8 mouse cellular contexts compared by ENCODE assay signal in genomic region chr6:17281757-17282092, GRCm38 (mm10). TPM values are rescaled to one million over a fixed set of nuclear protein-coding genes. Genes with fewer than 3 reads are reported as not detected.
A peak's percentile ranks its signal among the peaks of the same experiment; 100 is the strongest.
DNase-seq lines count a peak whose midpoint lies in the region; ATAC-seq and TF ChIP-seq lines count a peak whose summit lies in the region.

No protein-coding gene starts in this region.

- 0 out of 2 replicates have a peak, but pooled peaks have one; percentile 6 for TF ChIP-seq POLR2A in embryonic fibroblast, embryonic 13.5 days (IDR thresholded peaks at IDR 0.05; ENCODE audit: low read depth, low read length)

- TF ChIP-seq CTCF in lung, embryonic 14.5 days (IDR thresholded peaks at IDR 0.05; ENCODE audit: low read depth) = no peak
- TF ChIP-seq CTCF in embryonic fibroblast, embryonic 13.5 days (IDR thresholded peaks at IDR 0.05; ENCODE audit: borderline replicate concordance, insufficient read depth, low read length) = no peak

- H3K27ac ChIP-seq in lung, embryonic 14.5 days (ENCODE audit: low read depth) = peak overlapping the region; percentile 86
- peak overlapping the region; percentile 67 for H3K27ac ChIP-seq in embryonic fibroblast, embryonic 13.5 days (ENCODE audit: insufficient read depth, low read length)
- peak overlapping the region; percentile 25; the same call in 1 of the 2 replicates for H3K27ac ChIP-seq in hindbrain, embryonic 15.5 days (replicated peaks)

- no peak for ATAC-seq in lung, embryonic 14.5 days (ENCODE audit: insufficient read depth)
- peak; percentile 64 for ATAC-seq in hindbrain, embryonic 15.5 days (ENCODE audit: low FRiP score, low read depth)

- H3K4me2 ChIP-seq in lung, embryonic 14.5 days = peak overlapping the region; percentile 88
- peak overlapping the region; percentile 74 for H3K4me2 ChIP-seq in hindbrain, embryonic 15.5 days

- no peaks in the 10 kb centered on the region for H3K9me3 ChIP-seq in lung, embryonic 14.5 days (ENCODE audit: low read depth, low read length)
- H3K9me3 ChIP-seq in hindbrain, embryonic 15.5 days = no peaks in the 10 kb centered on the region

- peak overlapping the region; percentile 66 for H3K9ac ChIP-seq in lung, embryonic 14.5 days
- peak overlapping the region; percentile 44; the same call in 1 of the 2 replicates for H3K9ac ChIP-seq in hindbrain, embryonic 15.5 days

- peaks cover 6% of the 10 kb centered on the region; the same call in 1 of the 2 replicates for H3K4me1 ChIP-seq in lung, embryonic 14.5 days (ENCODE audit: insufficient read depth)
- peaks cover 4% of the 10 kb centered on the region; the same call in 1 of the 2 replicates for H3K4me1 ChIP-seq in embryonic fibroblast, embryonic 13.5 days (ENCODE audit: control insufficient read depth, insufficient read depth, low read length)
- peaks cover 15% of the 10 kb centered on the region for H3K4me1 ChIP-seq in hindbrain, embryonic 15.5 days (replicated peaks)

- DNase-seq in lung, embryonic 14.5 days = no peak
- no peak for DNase-seq in lung, postnatal 36 days
- peak; percentile 5 for DNase-seq in mesoderm, embryonic 11.5 days (ENCODE audit: low read depth, low spot score)
- DNase-seq in layer of hippocampus, adult 11-12 months (ENCODE audit: low spot score) = no peak
- no peak for DNase-seq in right cerebral cortex, adult 18-20 months
- no peak for DNase-seq in gastrocnemius, adult 8-10 months (ENCODE audit: low spot score in 2 of 2)

- peak overlapping the region; percentile 54 for H3K4me3 ChIP-seq in lung, embryonic 14.5 days (ENCODE audit: low read depth, low read length)
- H3K4me3 ChIP-seq in embryonic fibroblast, embryonic 13.5 days (ENCODE audit: insufficient read depth, low read length) = peak overlapping the region; percentile 58
- peak overlapping the region; percentile 46 for H3K4me3 ChIP-seq in hindbrain, embryonic 15.5 days

- H3K36me3 ChIP-seq in lung, embryonic 14.5 days (ENCODE audit: insufficient read depth) = no peaks in the 10 kb centered on the region
- no peaks in the 10 kb centered on the region for H3K36me3 ChIP-seq in hindbrain, embryonic 15.5 days

- no peaks in the 10 kb centered on the region for H3K27me3 ChIP-seq in lung, embryonic 14.5 days (ENCODE audit: insufficient read depth, low read length)
- H3K27me3 ChIP-seq in hindbrain, embryonic 15.5 days = peaks cover 9% of the 10 kb centered on the region; the same call in 1 of the 2 replicates

- WGBS in lung, embryonic 14.5 days = 15% methylated on average over 8 of the region's 8 CpGs
- 28% methylated on average over 8 of the region's 8 CpGs for WGBS in hindbrain, embryonic 15.5 days

RNA-seq across cellular contexts. Expression of gene Cav2, which starts 0.7 kb away (rescaled TPM):
- 52.1 and 55.8 TPM in 2 replicates for polyA plus RNA-seq in lung, embryonic 14.5 days (2014; fragmentation: Nextera tagmentation; extraction: Ambion mirVana)
- 45.6 and 74.2 TPM in 2 replicates for polyA plus RNA-seq in embryonic fibroblast, embryonic 13.5 days (2011; ENCODE audit: insufficient read length, low read depth, missing spikeins)
- 17.0 and 18.5 TPM in 2 replicates for polyA plus RNA-seq in hindbrain, embryonic 15.5 days (2015; fragmentation: Nextera tagmentation; extraction: Ambion mirVana)
- 10 to 100 TPM in 3 of 4 experiments, 1 to 10 TPM in 1; 8.5 to 18.9 (median 12.4) TPM for total RNA-seq in gastrocnemius, adult 8-10 months (2022)

RNA-seq across cellular contexts. Expression of gene Cav1, which starts 24.4 kb away (rescaled TPM):
- polyA plus RNA-seq in lung, embryonic 14.5 days (2014; fragmentation: Nextera tagmentation; extraction: Ambion mirVana) = 300 and 367 TPM in 2 replicates
- 610 and 713 TPM in 2 replicates for polyA plus RNA-seq in embryonic fibroblast, embryonic 13.5 days (2011; ENCODE audit: insufficient read length, low read depth, missing spikeins)
- polyA plus RNA-seq in hindbrain, embryonic 15.5 days (2015; fragmentation: Nextera tagmentation; extraction: Ambion mirVana) = 33.5 and 35.5 TPM in 2 replicates
- 100 to 1,000 TPM in 1 of 4 experiments, 10 to 100 TPM in 3; 58.0 to 113 (median 69.8) TPM for total RNA-seq in gastrocnemius, adult 8-10 months (2022)

Comparison
In these comparisons a context has a peak if more than half of its experiments do, and no peak if none do; other contexts are left out.
1. H3K27ac ChIP-seq: peak in every context shown above with its lines; median percentile 86 in lung, embryonic 14.5 days; 67 in embryonic fibroblast, embryonic 13.5 days; 25 in hindbrain, embryonic 15.5 days.